Mouse (Mus musculus): ENCODE measurements around the gene Shank1. TPM values are rescaled to one million over a fixed set of nuclear protein-coding genes. Genes with fewer than 3 reads are reported as not detected.

Shank1 gene
- polyA plus RNA-seq, 1 experiment from 2014 or later, result 0.39 TPM

- H3K36me3 ChIP-seq (ENCODE audit: control insufficient read depth, insufficient read depth), result no peaks in the 10 kb centered on the region
- no peak for TF ChIP-seq CTCF (IDR thresholded peaks at IDR 0.05; ENCODE audit: low read depth)
- H3K4me3 ChIP-seq (ENCODE audit: low read depth, low read length), result no peak overlapping the region
- H3K9ac ChIP-seq (ENCODE audit: low read depth, low read length), result no peak overlapping the region
- H3K27ac ChIP-seq (ENCODE audit: low read depth, low read length), result no peak overlapping the region
- no peaks in the 10 kb centered on the region for H3K9me3 ChIP-seq (ENCODE audit: control insufficient read depth)
- 67% methylated on average over 16 of the region's 16 CpGs for WGBS
- H3K4me1 ChIP-seq (replicated peaks; ENCODE audit: control insufficient read depth, insufficient read depth, low read length), result no peaks in the 10 kb centered on the region
- H3K27me3 ChIP-seq (replicated peaks; ENCODE audit: control insufficient read depth, insufficient read depth, low read length), result peaks cover 19% of the 10 kb centered on the region
- no peak overlapping the region for H3K4me2 ChIP-seq (replicated peaks; ENCODE audit: low read depth)
- no peak for ATAC-seq
Measured at GRCm38 (mm10) chr7:44312484-44312883, 2.4 kb downstream of the Shank1 start.

DNA sequence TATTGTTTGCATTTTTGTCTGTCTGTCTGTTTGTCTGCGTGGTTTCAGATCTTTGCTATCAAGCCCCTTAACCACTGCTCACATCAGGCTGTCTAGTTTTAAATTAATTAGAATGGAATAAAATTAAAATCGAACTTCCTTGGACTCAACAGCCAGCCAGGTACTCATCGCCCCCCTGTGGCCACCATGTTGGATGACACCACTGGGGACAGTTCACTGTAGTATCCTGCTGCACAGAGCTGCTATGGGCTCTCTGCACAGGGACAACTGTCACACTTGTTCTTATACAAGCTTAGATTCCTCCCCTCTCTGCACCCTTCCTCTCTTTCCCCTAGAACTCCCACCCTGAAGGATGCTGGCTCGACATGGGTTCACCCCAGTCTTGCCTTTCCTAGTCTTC is 7.9 kb downstream of the Shank1 start:
- WGBS, result 36% methylated on average over 4 of the region's 4 CpGs
- Histone ChIP-seq H3K9me3 (ENCODE audit: control insufficient read depth) (no peaks in the 10 kb centered on the region), H3K27me3 (replicated peaks; ENCODE audit: control insufficient read depth, insufficient read depth, low read length) (no peaks in the 10 kb centered on the region), H3K4me1 (replicated peaks; ENCODE audit: control insufficient read depth, insufficient read depth, low read length) (no peaks in the 10 kb centered on the region), H3K27ac (ENCODE audit: low read depth, low read length) (no peak overlapping the region), H3K4me3 (ENCODE audit: low read depth, low read length) (no peak overlapping the region), H3K9ac (ENCODE audit: low read depth, low read length) (no peak overlapping the region), H3K36me3 (ENCODE audit: control insufficient read depth, insufficient read depth) (no peaks in the 10 kb centered on the region), H3K4me2 (replicated peaks; ENCODE audit: low read depth) (no peak overlapping the region)
- ATAC-seq, result no peak
- TF ChIP-seq CTCF (IDR thresholded peaks at IDR 0.05; ENCODE audit: low read depth), result peak; percentile 76

DNA sequence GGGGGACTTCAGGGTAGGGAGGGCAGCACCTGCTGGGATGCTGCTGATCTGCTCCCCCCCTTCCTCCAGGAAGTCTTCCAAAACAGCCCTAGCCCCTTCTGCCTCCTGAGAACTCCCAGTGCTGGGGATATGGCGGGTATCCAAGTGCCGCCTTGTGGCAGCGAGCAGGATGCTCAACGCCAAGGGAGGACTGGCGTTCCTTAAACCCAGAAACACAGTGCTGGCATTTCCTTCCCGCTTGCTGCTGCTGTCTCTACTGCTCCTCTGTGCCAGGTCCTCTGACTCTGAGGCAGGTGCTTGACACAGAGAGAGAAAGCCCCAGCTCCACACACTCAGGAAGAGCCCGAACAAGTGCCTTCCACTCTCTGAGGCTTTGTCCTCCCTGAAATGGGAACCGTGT is 10.8 kb downstream of the Shank1 start:
- no peak overlapping the region for H3K9ac ChIP-seq (ENCODE audit: low read depth, low read length)
- H3K36me3 ChIP-seq (ENCODE audit: control insufficient read depth, insufficient read depth), result no peaks in the 10 kb centered on the region
- H3K9me3 ChIP-seq (ENCODE audit: control insufficient read depth), result no peaks in the 10 kb centered on the region
- H3K27ac ChIP-seq (ENCODE audit: low read depth, low read length), result no peak overlapping the region
- TF ChIP-seq CTCF (IDR thresholded peaks at IDR 0.05; ENCODE audit: low read depth), result no peak
- no peak overlapping the region for H3K4me3 ChIP-seq (ENCODE audit: low read depth, low read length)
- no peaks in the 10 kb centered on the region for H3K4me1 ChIP-seq (replicated peaks; ENCODE audit: control insufficient read depth, insufficient read depth, low read length)
- whole genome bisulfite sequencing, result 55% methylated on average over 8 of the region's 8 CpGs
- ATAC-seq, result no peak
- no peak overlapping the region for H3K4me2 ChIP-seq (replicated peaks; ENCODE audit: low read depth)
- H3K27me3 ChIP-seq (replicated peaks; ENCODE audit: control insufficient read depth, insufficient read depth, low read length), result no peaks in the 10 kb centered on the region

- 85% methylated on average over 1 of the region's 1 CpGs for WGBS
- Histone ChIP-seq H3K4me3 (ENCODE audit: low read depth, low read length) (no peak overlapping the region), H3K27me3 (replicated peaks; ENCODE audit: control insufficient read depth, insufficient read depth, low read length) (no peaks in the 10 kb centered on the region), H3K9me3 (ENCODE audit: control insufficient read depth) (no peaks in the 10 kb centered on the region), H3K4me2 (replicated peaks; ENCODE audit: low read depth) (no peak overlapping the region), H3K4me1 (replicated peaks; ENCODE audit: control insufficient read depth, insufficient read depth, low read length) (no peaks in the 10 kb centered on the region), H3K27ac (ENCODE audit: low read depth, low read length) (no peak overlapping the region), H3K36me3 (ENCODE audit: control insufficient read depth, insufficient read depth) (no peaks in the 10 kb centered on the region), H3K9ac (ENCODE audit: low read depth, low read length) (no peak overlapping the region)
- ATAC-seq, result no peak
- no peak for TF ChIP-seq CTCF (IDR thresholded peaks at IDR 0.05; ENCODE audit: low read depth)
Measured at GRCm38 (mm10) chr7:44322290-44322689, 12.2 kb downstream of the Shank1 start.

GRCm38 (mm10) chr7:44326614-44327013 is 16.6 kb downstream of the Shank1 start:
- 48% methylated on average over 6 of the region's 6 CpGs for WGBS
- no peaks in the 10 kb centered on the region for H3K36me3 ChIP-seq (ENCODE audit: control insufficient read depth, insufficient read depth)
- no peak overlapping the region for H3K27ac ChIP-seq (ENCODE audit: low read depth, low read length)
- H3K9ac ChIP-seq (ENCODE audit: low read depth, low read length), result no peak overlapping the region
- H3K4me3 ChIP-seq (ENCODE audit: low read depth, low read length), result no peak overlapping the region
- H3K4me2 ChIP-seq (replicated peaks; ENCODE audit: low read depth), result no peak overlapping the region
- H3K27me3 ChIP-seq (replicated peaks; ENCODE audit: control insufficient read depth, insufficient read depth, low read length), result no peaks in the 10 kb centered on the region
- no peaks in the 10 kb centered on the region for H3K9me3 ChIP-seq (ENCODE audit: control insufficient read depth)
- no peak for ATAC-seq
- no peaks in the 10 kb centered on the region for H3K4me1 ChIP-seq (replicated peaks; ENCODE audit: control insufficient read depth, insufficient read depth, low read length)
- no peak for TF ChIP-seq CTCF (IDR thresholded peaks at IDR 0.05; ENCODE audit: low read depth)

DNA sequence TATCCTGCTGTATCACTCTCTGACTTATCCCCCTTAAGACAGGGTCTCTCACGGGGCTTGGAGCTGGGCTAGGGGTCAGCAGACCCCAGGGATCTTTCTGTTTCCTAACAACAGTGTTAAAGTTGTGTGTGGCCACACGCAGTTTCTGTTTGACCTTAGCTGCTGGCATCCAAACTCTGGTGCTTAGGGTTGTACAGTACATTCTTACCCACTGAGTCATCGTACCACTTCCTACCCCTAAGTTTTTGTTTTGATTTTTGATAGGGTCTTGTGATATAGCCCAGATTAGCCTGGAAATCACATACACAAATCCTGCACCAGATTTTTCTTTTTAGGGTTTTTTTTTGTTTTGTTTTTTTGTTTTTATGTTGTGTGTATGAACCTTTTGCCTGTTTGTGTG is 22.3 kb downstream of the Shank1 start:
- H3K4me2 ChIP-seq (replicated peaks; ENCODE audit: low read depth), result no peak overlapping the region

GRCm38 (mm10) chr7:44334139-44334538 is 24.1 kb downstream of the Shank1 start:
- H3K4me3 ChIP-seq (ENCODE audit: low read depth, low read length), result no peak overlapping the region
- H3K4me2 ChIP-seq (replicated peaks; ENCODE audit: low read depth), result no peak overlapping the region
- no peak overlapping the region for H3K9ac ChIP-seq (ENCODE audit: low read depth, low read length)
- no peaks in the 10 kb centered on the region for H3K36me3 ChIP-seq (ENCODE audit: control insufficient read depth, insufficient read depth)
- H3K9me3 ChIP-seq (ENCODE audit: control insufficient read depth), result no peaks in the 10 kb centered on the region
- no peak for TF ChIP-seq CTCF (IDR thresholded peaks at IDR 0.05; ENCODE audit: low read depth)
- WGBS, result 66% methylated on average over 14 of the region's 14 CpGs
- no peak for ATAC-seq
- no peaks in the 10 kb centered on the region for H3K4me1 ChIP-seq (replicated peaks; ENCODE audit: control insufficient read depth, insufficient read depth, low read length)
- H3K27ac ChIP-seq (ENCODE audit: low read depth, low read length), result no peak overlapping the region
- peaks cover 52% of the 10 kb centered on the region for H3K27me3 ChIP-seq (replicated peaks; ENCODE audit: control insufficient read depth, insufficient read depth, low read length)

More for the DNA sequence above, 22.3 kb downstream of the Shank1 start:
- no peak overlapping the region for H3K27ac ChIP-seq (ENCODE audit: low read depth, low read length)
- no peaks in the 10 kb centered on the region for H3K9me3 ChIP-seq (ENCODE audit: control insufficient read depth)
- 64% methylated on average over 3 of the region's 3 CpGs for whole genome bisulfite sequencing
- H3K9ac ChIP-seq (ENCODE audit: low read depth, low read length), result no peak overlapping the region
- H3K4me1 ChIP-seq (replicated peaks; ENCODE audit: control insufficient read depth, insufficient read depth, low read length), result no peaks in the 10 kb centered on the region
- no peak for ATAC-seq
- no peaks in the 10 kb centered on the region for H3K36me3 ChIP-seq (ENCODE audit: control insufficient read depth, insufficient read depth)
- H3K4me3 ChIP-seq (ENCODE audit: low read depth, low read length), result no peak overlapping the region
- H3K27me3 ChIP-seq (replicated peaks; ENCODE audit: control insufficient read depth, insufficient read depth, low read length), result peaks cover 35% of the 10 kb centered on the region
- no peak for TF ChIP-seq CTCF (IDR thresholded peaks at IDR 0.05; ENCODE audit: low read depth)

All from intestine, postnatal 0 days (tissue).